8 mouse cellular contexts compared by ENCODE assay signal in genomic region chr16:55894893-55895650, GRCm38 (mm10). TPM values are rescaled to one million over a fixed set of nuclear protein-coding genes. Genes with fewer than 3 reads are reported as not detected.
A peak's percentile ranks its signal among the peaks of the same experiment; 100 is the strongest.
DNase-seq lines count a peak whose midpoint lies in the region; ATAC-seq and TF ChIP-seq lines count a peak whose summit lies in the region.

Gene Nxpe3 (minus strand): TSS chr16:55895285.

- H3K9me3 ChIP-seq in erythroblast, embryonic 14.5 days (ENCODE audit: control insufficient read depth, low read length) = no peaks in the 10 kb centered on the region
- H3K9me3 ChIP-seq in heart, embryonic 13.5 days = no peaks in the 10 kb centered on the region
- no peaks in the 10 kb centered on the region for H3K9me3 ChIP-seq in liver, embryonic 12.5 days (replicated peaks)
- no peaks in the 10 kb centered on the region for H3K9me3 ChIP-seq in stomach, embryonic 15.5 days

- peak within 1 kb of the TSS; percentile 73 for H3K27ac ChIP-seq in heart, embryonic 13.5 days (replicated peaks)
- H3K27ac ChIP-seq in liver, embryonic 12.5 days = peak within 1 kb of the TSS; percentile 86
- peak within 1 kb of the TSS; percentile 71 for H3K27ac ChIP-seq in stomach, embryonic 15.5 days

- H3K36me3 ChIP-seq in erythroblast, embryonic 14.5 days (ENCODE audit: control insufficient read depth) = peaks cover 7% of the 10 kb centered on the region
- no peaks in the 10 kb centered on the region for H3K36me3 ChIP-seq in heart, embryonic 13.5 days
- H3K36me3 ChIP-seq in liver, embryonic 12.5 days = peaks cover 6% of the 10 kb centered on the region
- no peaks in the 10 kb centered on the region for H3K36me3 ChIP-seq in stomach, embryonic 15.5 days

- peak; percentile 89 for DNase-seq in CD4-positive helper T cell, adult 2 months (ENCODE audit: low read depth, low spot score)
- peak; percentile 95 for DNase-seq in brain, embryonic 14.5 days (ENCODE audit: low read depth)
- peak; percentile 92 for DNase-seq in kidney, postnatal 10 days
- DNase-seq in natural killer cell, adult 2 months (ENCODE audit: low spot score in 2 of 2) = peak; percentile 70 to 80

- H3K9ac ChIP-seq in heart, embryonic 13.5 days = peak within 1 kb of the TSS; percentile 81
- H3K9ac ChIP-seq in liver, embryonic 12.5 days = peak within 1 kb of the TSS; percentile 78
- peak within 1 kb of the TSS; percentile 47 for H3K9ac ChIP-seq in stomach, embryonic 15.5 days

- H3K4me2 ChIP-seq in heart, embryonic 13.5 days = peak within 1 kb of the TSS; percentile 82
- peak within 1 kb of the TSS; percentile 97 for H3K4me2 ChIP-seq in liver, embryonic 12.5 days
- peak within 1 kb of the TSS; percentile 85 for H3K4me2 ChIP-seq in stomach, embryonic 15.5 days

- TF ChIP-seq POLR2A in brain, embryonic 14.5 days (IDR thresholded peaks at IDR 0.05; ENCODE audit: borderline replicate concordance, extremely low read depth, insufficient read depth, insufficient read length, poor library complexity, severe bottlenecking) = no peak

- WGBS in heart, embryonic 13.5 days = under 1% methylated on average over 74 of the region's 74 CpGs
- under 1% methylated on average over 74 of the region's 74 CpGs for WGBS in liver, embryonic 12.5 days (ENCODE audit: insufficient replicate concordance)
- WGBS in stomach, embryonic 15.5 days = under 1% methylated on average over 74 of the region's 74 CpGs

- peaks cover 54% of the 10 kb centered on the region for H3K4me1 ChIP-seq in erythroblast, embryonic 14.5 days (ENCODE audit: control insufficient read depth)
- H3K4me1 ChIP-seq in heart, embryonic 13.5 days = peaks cover 36% of the 10 kb centered on the region
- H3K4me1 ChIP-seq in liver, embryonic 12.5 days = peaks cover 61% of the 10 kb centered on the region
- H3K4me1 ChIP-seq in stomach, embryonic 15.5 days = no peaks in the 10 kb centered on the region

- H3K27me3 ChIP-seq in erythroblast, embryonic 14.5 days (ENCODE audit: control insufficient read depth) = no peaks in the 10 kb centered on the region
- no peaks in the 10 kb centered on the region for H3K27me3 ChIP-seq in heart, embryonic 13.5 days (replicated peaks)
- H3K27me3 ChIP-seq in liver, embryonic 12.5 days (replicated peaks) = no peaks in the 10 kb centered on the region
- H3K27me3 ChIP-seq in stomach, embryonic 15.5 days (replicated peaks) = no peaks in the 10 kb centered on the region

- peak; percentile 22; the same call in 1 of the 2 replicates for TF ChIP-seq CTCF in brain, embryonic 14.5 days (IDR thresholded peaks at IDR 0.05; ENCODE audit: borderline replicate concordance, extremely low read depth, insufficient read depth, insufficient read length)

- peak; percentile 77 for ATAC-seq in heart, embryonic 13.5 days (ENCODE audit: extremely low read depth, insufficient number of reproducible peaks, low FRiP score, low TSS enrichment)
- peak; percentile 90 for ATAC-seq in liver, embryonic 12.5 days
- peak; percentile 89 for ATAC-seq in stomach, embryonic 15.5 days (ENCODE audit: insufficient read depth, low FRiP score, low read depth)

- peak within 1 kb of the TSS; percentile 87 for H3K4me3 ChIP-seq in erythroblast, embryonic 14.5 days (replicated peaks)
- peak within 1 kb of the TSS; percentile 82 for H3K4me3 ChIP-seq in heart, embryonic 13.5 days
- H3K4me3 ChIP-seq in liver, embryonic 12.5 days = peak within 1 kb of the TSS; percentile 83
- peak within 1 kb of the TSS; percentile 72 for H3K4me3 ChIP-seq in stomach, embryonic 15.5 days (replicated peaks)

RNA-seq across cellular contexts. Expression of gene Nxpe3, which starts in this region (rescaled TPM):
- polyA plus RNA-seq in brain, embryonic 14.5 days (2012; rRNA removed) = 2.7 and 3.5 TPM in 2 replicates
- 0.03 TPM in 1 of 2 replicates, not detected in the other for polyA plus RNA-seq in erythroblast, embryonic 14.5 days (2012)
- polyA plus RNA-seq in heart, embryonic 13.5 days (2015; fragmentation: Nextera tagmentation; extraction: Ambion mirVana) = 0.53 and 0.59 TPM in 2 replicates
- polyA plus RNA-seq in liver, embryonic 12.5 days (2016; fragmentation: Nextera tagmentation; extraction: Ambion mirVana) = 0.57 and 0.71 TPM in 2 replicates
- 0.74 and 0.88 TPM in 2 replicates for polyA plus RNA-seq in stomach, embryonic 15.5 days (2015; fragmentation: Nextera tagmentation; extraction: Ambion mirVana)

Comparison
In these comparisons a context has a peak if more than half of its experiments do, and no peak if none do; other contexts are left out.
1. Peak in every context shown above with its lines: DNase-seq, ATAC-seq, H3K4me3 ChIP-seq and H3K27ac ChIP-seq.
2. Peak in ATAC-seq, H3K4me3 ChIP-seq, H3K27ac ChIP-seq, H3K9ac ChIP-seq and H3K4me2 ChIP-seq in heart, embryonic 13.5 days; RNA of the gene not detected or under 1 TPM.
3. Peak in ATAC-seq, H3K4me3 ChIP-seq, H3K27ac ChIP-seq, H3K9ac ChIP-seq and H3K4me2 ChIP-seq in liver, embryonic 12.5 days; RNA of the gene not detected or under 1 TPM.
4. Peak in ATAC-seq, H3K4me3 ChIP-seq, H3K27ac ChIP-seq, H3K9ac ChIP-seq and H3K4me2 ChIP-seq in stomach, embryonic 15.5 days; RNA of the gene not detected or under 1 TPM.